Mouse (Mus musculus): ENCODE measurements at regions not wholly inside any gene's neighbourhood (a gene's known extent, or its start where the extent isn't known, plus 50 kb on each side); places are given as distances from the start of the nearest gene placed in this dataset.

- no peak for TF ChIP-seq CTCF (IDR thresholded peaks at IDR 0.05; ENCODE audit: insufficient read depth, low read length)
- TF ChIP-seq POLR2A (IDR thresholded peaks at IDR 0.05; ENCODE audit: borderline replicate concordance, extremely low read depth, low read depth, low read length) = no peak
These were observed 513.5 kb downstream of the Efnb2 start for GRCm38 (mm10) chr8:8147527-8147926.
